Mouse (Mus musculus) neural tube, embryonic 12.5 days (tissue): ENCODE data around the gene Aff3. TPM values are rescaled to one million over a fixed set of nuclear protein-coding genes. Genes with fewer than 3 reads are reported as not detected.

Source experiments
- ATAC-seq: fragments of 200-750 bp; cut with Nextera tagmentation; 2 replicates; pipeline ENCODE4 v1.8.0; 2017; ENCODE audit warnings: low read depth, mild to moderate bottlenecking, moderate TSS enrichment, moderate library complexity; ENCODE audit not compliant: low FRiP score
- H3K27ac ChIP-seq: fragments of 300-500 bp; sonication (generic); 2 replicates; pipeline ENCODE4 v1.5.1; 2016
- H3K27me3 ChIP-seq: fragments of 300-500 bp; sonication (generic); replicated peaks from 2 replicates; pipeline ENCODE4 v1.6.1; 2016; ENCODE audit warnings: mild to moderate bottlenecking
- H3K36me3 ChIP-seq: fragments of 300-500 bp; sonication (generic); 2 replicates; pipeline ENCODE4 v1.6.1; 2016; ENCODE audit warnings: mild to moderate bottlenecking
- H3K4me1 ChIP-seq: fragments of 300-500 bp; sonication (generic); 2 replicates; pipeline ENCODE4 v1.6.1; 2016
- H3K4me2 ChIP-seq: fragments of 300-500 bp; sonication (generic); replicated peaks from 2 replicates; pipeline ENCODE4 v1.6.1; 2016; ENCODE audit warnings: mild to moderate bottlenecking
- H3K4me3 ChIP-seq: fragments of 300-500 bp; sonication (generic); 2 replicates; pipeline ENCODE4 v1.5.1; 2016
- H3K9ac ChIP-seq: fragments of 300-500 bp; sonication (generic); 2 replicates; pipeline ENCODE4 v1.6.1; 2016; ENCODE audit warnings: mild to moderate bottlenecking
- H3K9me3 ChIP-seq: fragments of 300-500 bp; sonication (generic); 2 replicates; pipeline ENCODE4 v1.6.1; 2016; ENCODE audit warnings: mild to moderate bottlenecking
- WGBS: fragments of 180-500 bp; shearing (Covaris S2); methylation state at CpG from one replicate; pipeline ENCODE4 v1.1.7; 2016; 5-methylcytosine and 5-hydroxymethylcytosine counted together
- polyA plus RNA-seq: library from polyadenylated mRNA; unstranded; fragments of >200 nt; fragmentation: Nextera tagmentation; extraction: Ambion mirVana; gene quantifications from 2 replicates; pipeline ENCODE4 v1.2.1, GENCODE M21; 2016

Aff3 gene
- polyA plus RNA-seq, 1 experiment from 2014 or later, result 37.7 TPM

DNA sequence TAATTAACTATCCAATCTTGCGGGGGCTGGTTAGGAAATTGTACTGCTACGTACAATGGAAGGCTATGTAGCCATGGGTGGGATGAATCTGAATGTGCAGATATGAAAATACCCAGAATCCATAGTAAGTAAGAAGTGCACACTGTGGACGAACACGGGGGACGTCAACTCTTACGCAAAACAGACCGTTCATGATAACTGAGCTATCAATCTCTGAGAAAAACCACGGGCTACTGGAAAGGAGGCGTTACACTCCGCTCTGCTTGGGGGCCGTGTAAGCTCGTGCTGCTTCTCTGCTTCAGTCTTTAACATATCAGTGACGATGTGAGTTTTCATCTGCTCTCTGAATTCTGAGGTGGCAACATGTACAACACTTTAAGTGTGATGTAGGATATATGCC is 114.2 kb downstream of the Aff3 start:
- no peak overlapping the region for H3K4me2 ChIP-seq
- no peaks in the 10 kb centered on the region for H3K36me3 ChIP-seq
- no peak overlapping the region for H3K27ac ChIP-seq
- peaks cover 33% of the 10 kb centered on the region for H3K4me1 ChIP-seq
- WGBS, result 87% methylated on average over 13 of the region's 13 CpGs
- no peak for ATAC-seq
- no peak overlapping the region for H3K9ac ChIP-seq
- no peaks in the 10 kb centered on the region for H3K9me3 ChIP-seq
- 0 out of 2 replicates have a peak, but pooled peaks cover 4% of the 10 kb centered on the region for H3K27me3 ChIP-seq
- no peak overlapping the region for H3K4me3 ChIP-seq

GRCm38 (mm10) chr1:38548671-38549661 is 115.8 kb downstream of the Aff3 start:
- peaks cover 45% of the 10 kb centered on the region for H3K4me1 ChIP-seq

GRCm38 (mm10) chr1:38547685-38548084 is 117.1 kb downstream of the Aff3 start:
- 86% methylated on average over 9 of the region's 9 CpGs for WGBS
- Histone ChIP-seq H3K4me2 (no peak overlapping the region), H3K9me3 (no peaks in the 10 kb centered on the region), H3K4me3 (no peak overlapping the region), H3K27ac (no peak overlapping the region), H3K4me1 (peaks cover 43% of the 10 kb centered on the region), H3K9ac (no peak overlapping the region), H3K36me3 (no peaks in the 10 kb centered on the region), H3K27me3 (0 out of 2 replicates have a peak, but pooled peaks cover 6% of the 10 kb centered on the region)
- ATAC-seq, result no peak

More at GRCm38 (mm10) chr1:38548671-38549661, 115.8 kb downstream of the Aff3 start:
- Histone ChIP-seq H3K9me3 (no peaks in the 10 kb centered on the region), H3K9ac (no peak overlapping the region), H3K4me2 (no peak overlapping the region), H3K27me3 (0 out of 2 replicates have a peak, but pooled peaks cover 4% of the 10 kb centered on the region), H3K27ac (no peak overlapping the region), H3K36me3 (no peaks in the 10 kb centered on the region), H3K4me3 (no peak overlapping the region)
- WGBS, result 67% methylated on average over 8 of the region's 8 CpGs
- no peak for ATAC-seq

- Histone ChIP-seq H3K36me3 (no peaks in the 10 kb centered on the region), H3K4me3 (no peak overlapping the region), H3K27me3 (0 out of 2 replicates have a peak, but pooled peaks cover 8% of the 10 kb centered on the region), H3K9ac (no peak overlapping the region), H3K27ac (no peak overlapping the region), H3K4me1 (peaks cover 43% of the 10 kb centered on the region), H3K4me2 (no peak overlapping the region), H3K9me3 (no peaks in the 10 kb centered on the region)
- 77% methylated on average over 7 of the region's 7 CpGs for WGBS
- ATAC-seq, result no peak
These were observed 118.1 kb downstream of the Aff3 start for GRCm38 (mm10) chr1:38546696-38547095.

DNA sequence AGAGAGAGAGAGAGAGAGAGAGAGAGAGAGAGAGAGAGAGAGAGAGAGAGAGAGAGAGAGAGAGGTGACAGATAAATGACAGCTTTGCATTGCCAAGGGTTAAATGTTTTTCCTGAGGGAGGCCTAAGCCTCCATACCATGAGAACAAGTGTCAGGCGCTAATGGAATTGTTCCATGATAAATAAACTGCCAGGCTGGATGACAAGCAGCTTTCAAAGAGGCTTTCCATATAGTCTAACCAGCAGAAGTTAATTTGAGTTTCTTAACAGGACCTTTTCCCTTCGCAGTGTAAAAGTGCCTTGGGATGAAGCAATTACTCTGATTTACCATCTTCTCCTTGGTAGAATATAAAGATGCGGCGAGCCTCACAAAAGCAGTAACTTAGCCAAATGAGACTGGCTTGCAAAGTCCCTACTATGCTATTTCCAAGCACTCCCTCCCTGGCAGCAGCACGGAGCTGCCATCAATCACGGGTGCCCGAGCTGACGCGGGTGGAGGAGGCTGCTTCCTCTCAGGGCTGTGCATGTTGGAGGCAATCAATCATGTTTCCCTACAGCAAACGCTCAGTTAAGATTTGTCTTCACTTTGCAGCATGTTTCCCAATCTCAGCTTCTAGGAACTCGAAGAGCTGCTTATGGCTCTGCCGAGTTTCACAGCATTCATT is 119.3 kb downstream of the Aff3 start:
- Histone ChIP-seq H3K4me3 (no peak overlapping the region), H3K27ac (0 out of 2 replicates have a peak overlapping the region, but pooled peaks have one; percentile 27), H3K9me3 (no peaks in the 10 kb centered on the region), H3K27me3 (0 out of 2 replicates have a peak, but pooled peaks cover 8% of the 10 kb centered on the region), H3K4me1 (peaks cover 40% of the 10 kb centered on the region), H3K9ac (no peak overlapping the region), H3K36me3 (no peaks in the 10 kb centered on the region), H3K4me2 (peak overlapping the region; percentile 30; the same call in 1 of the 2 replicates)
- peak; percentile 84 for ATAC-seq
- 12% methylated on average over 12 of the region's 12 CpGs for WGBS

GRCm38 (mm10) chr1:38544501-38544900 is 120.3 kb downstream of the Aff3 start:
- no peak for ATAC-seq
- no peak overlapping the region for H3K27ac ChIP-seq
- peaks cover 43% of the 10 kb centered on the region for H3K4me1 ChIP-seq
- H3K27me3 ChIP-seq, result 0 out of 2 replicates have a peak, but pooled peaks cover 8% of the 10 kb centered on the region
- H3K36me3 ChIP-seq, result no peaks in the 10 kb centered on the region
- no peak overlapping the region for H3K4me2 ChIP-seq
- H3K9me3 ChIP-seq, result no peaks in the 10 kb centered on the region
- no peak overlapping the region for H3K9ac ChIP-seq
- WGBS, result 10% methylated on average over 3 of the region's 3 CpGs
- H3K4me3 ChIP-seq, result no peak overlapping the region

GRCm38 (mm10) chr1:38541536-38541935 is 123.2 kb downstream of the Aff3 start:
- no peak overlapping the region for H3K9ac ChIP-seq
- no peak for ATAC-seq
- WGBS, result 78% methylated on average over 4 of the region's 4 CpGs

DNA sequence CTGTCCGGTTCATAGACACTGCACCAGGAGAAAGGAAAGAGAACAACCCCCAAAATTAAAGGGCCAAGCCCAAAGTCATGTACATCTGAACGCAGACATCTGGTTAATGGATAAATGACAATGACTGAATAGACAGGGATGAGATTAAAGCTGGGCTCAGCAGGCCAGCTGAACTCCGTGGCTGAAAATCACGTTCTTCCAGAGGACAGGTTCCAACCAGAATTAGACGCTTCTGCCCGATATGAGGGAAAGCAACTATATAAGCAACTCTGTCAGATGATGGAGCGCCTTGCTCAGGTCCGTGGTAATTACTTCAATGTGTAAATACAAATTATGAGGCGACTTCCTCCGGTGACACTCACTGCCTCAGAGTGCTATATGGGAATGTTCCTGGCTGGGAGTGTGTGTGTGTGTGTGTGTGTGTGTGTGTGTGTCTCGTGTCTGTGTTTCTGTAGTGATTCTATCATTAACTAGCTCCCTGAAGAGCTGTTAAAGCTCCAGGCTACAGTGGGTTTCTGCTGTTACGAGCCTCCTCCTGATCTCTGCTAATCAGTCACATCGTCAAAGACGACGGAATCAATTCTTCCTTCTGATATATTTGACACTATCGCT is 127.7 kb downstream of the Aff3 start:
- Histone ChIP-seq H3K9me3 (no peaks in the 10 kb centered on the region), H3K36me3 (peaks cover 10% of the 10 kb centered on the region), H3K27ac (no peak overlapping the region), H3K4me1 (peaks cover 21% of the 10 kb centered on the region; the same call in 1 of the 2 replicates), H3K4me2 (no peak overlapping the region), H3K27me3 (0 out of 2 replicates have a peak, but pooled peaks cover 3% of the 10 kb centered on the region), H3K4me3 (no peak overlapping the region), H3K9ac (no peak overlapping the region)
- WGBS, result 52% methylated on average over 16 of the region's 16 CpGs
- peak; percentile 29; the same call in 1 of the 2 replicates for ATAC-seq

More at GRCm38 (mm10) chr1:38541536-38541935, 123.2 kb downstream of the Aff3 start:
- Histone ChIP-seq H3K27ac (no peak overlapping the region), H3K27me3 (0 out of 2 replicates have a peak, but pooled peaks cover 3% of the 10 kb centered on the region), H3K9me3 (no peaks in the 10 kb centered on the region), H3K36me3 (no peaks in the 10 kb centered on the region), H3K4me2 (no peak overlapping the region), H3K4me1 (peaks cover 43% of the 10 kb centered on the region), H3K4me3 (no peak overlapping the region)

GRCm38 (mm10) chr1:38532581-38532980 is 132.2 kb downstream of the Aff3 start:
- no peak overlapping the region for H3K4me2 ChIP-seq
- 91% methylated on average over 7 of the region's 7 CpGs for WGBS
- H3K27ac ChIP-seq, result no peak overlapping the region
- ATAC-seq, result no peak
- H3K4me1 ChIP-seq, result peaks cover 3% of the 10 kb centered on the region; the same call in 1 of the 2 replicates
- no peak overlapping the region for H3K9ac ChIP-seq
- H3K36me3 ChIP-seq, result peaks cover 14% of the 10 kb centered on the region
- 0 out of 2 replicates have a peak, but pooled peaks cover 3% of the 10 kb centered on the region for H3K27me3 ChIP-seq
- no peak overlapping the region for H3K4me3 ChIP-seq
- no peaks in the 10 kb centered on the region for H3K9me3 ChIP-seq

- no peaks in the 10 kb centered on the region for H3K27me3 ChIP-seq
- WGBS, result 92% methylated on average over 5 of the region's 5 CpGs
- no peak for ATAC-seq
- peaks cover 22% of the 10 kb centered on the region for H3K36me3 ChIP-seq
- H3K4me1 ChIP-seq, result no peaks in the 10 kb centered on the region
- no peaks in the 10 kb centered on the region for H3K9me3 ChIP-seq
- H3K4me3 ChIP-seq, result no peak overlapping the region
- H3K4me2 ChIP-seq, result no peak overlapping the region
- no peak overlapping the region for H3K9ac ChIP-seq
- H3K27ac ChIP-seq, result no peak overlapping the region
These were observed 136.1 kb downstream of the Aff3 start for GRCm38 (mm10) chr1:38528607-38529006.

- 91% methylated on average over 5 of the region's 5 CpGs for WGBS
- no peak overlapping the region for H3K27ac ChIP-seq
- H3K27me3 ChIP-seq, result no peaks in the 10 kb centered on the region
- H3K9me3 ChIP-seq, result no peaks in the 10 kb centered on the region
- no peak overlapping the region for H3K4me3 ChIP-seq
- H3K9ac ChIP-seq, result no peak overlapping the region
- no peaks in the 10 kb centered on the region for H3K4me1 ChIP-seq
- H3K36me3 ChIP-seq, result peaks cover 26% of the 10 kb centered on the region
- ATAC-seq, result no peak
- H3K4me2 ChIP-seq, result no peak overlapping the region
These were observed 138.2 kb downstream of the Aff3 start for GRCm38 (mm10) chr1:38526568-38526967.
